Mouse (Mus musculus) layer of hippocampus, adult 18-20 months (tissue): ENCODE results near the gene Ptgfrn. TPM values are rescaled to one million over a fixed set of nuclear protein-coding genes. Genes with fewer than 3 reads are reported as not detected.
A peak's percentile ranks its signal among the peaks of the same experiment; 100 is the strongest.

Experiments
- DNase-seq, 2 experiments: peaks; one replicate each; pipeline ENCODE4 v3.0.0; 2022; ENCODE audit warnings: low spot score in 2 of 2
- total RNA-seq, 2 experiments: library from RNA; stranded (reverse); gene quantifications; 2 replicates each; pipeline ENCODE4 v1.2.3; 2021

The Ptgfrn gene
- total RNA-seq, 2 experiments from 2014 or later: 7.8 to 11.1 TPM

- no peak for DNase-seq
Measured at GRCm38 (mm10) chr3:101007112-101007782, 102.8 kb downstream of the Ptgfrn start.

GRCm38 (mm10) chr3:101005392-101005791, 104.7 kb downstream of the Ptgfrn start:
- DNase-seq: no peak

GRCm38 (mm10) chr3:101003575-101004356, 106.3 kb downstream of the Ptgfrn start:
- no peak for DNase-seq

GRCm38 (mm10) chr3:100999732-101000131, 110.3 kb downstream of the Ptgfrn start:
- no peak for DNase-seq

- peak; percentile 12 to 79 for DNase-seq
Measured at GRCm38 (mm10) chr3:100998904-100999340, 111.2 kb downstream of the Ptgfrn start.

- peak in 1 of 2 experiments; percentile 13 for DNase-seq
Measured at GRCm38 (mm10) chr3:100997785-100998570, 112.1 kb downstream of the Ptgfrn start.

- no peak for DNase-seq
Measured at GRCm38 (mm10) chr3:100994252-100994651, 115.8 kb downstream of the Ptgfrn start.

GRCm38 (mm10) chr3:100993718-100994117, 116.4 kb downstream of the Ptgfrn start:
- DNase-seq: no peak

- DNase-seq: no peak
Measured at GRCm38 (mm10) chr3:100993158-100993557, 116.9 kb downstream of the Ptgfrn start.

Other genes with a start within 250 kb of the Ptgfrn start
- 1 to 10 TPM; 8.2 to 9.0 TPM for gene Trim45, start 188.1 kb downstream of the Ptgfrn start, total RNA-seq
- gene Ttf2, start 140.6 kb downstream of the Ptgfrn start, total RNA-seq: 1 to 10 TPM; 1.1 TPM
- under 1 TPM; 0.36 to 0.52 TPM for gene Cd101, start 80.7 kb downstream of the Ptgfrn start, total RNA-seq
- gene Cd2, start 177.7 kb upstream of the Ptgfrn start, total RNA-seq: not detected